Mouse (Mus musculus): Measurements from ENCODE around the gene Zfp747.
"Not testable (repeated sequence)": the region's sequence is repeated elsewhere in the genome, so short reads cannot be mapped to it uniquely, and the experiment has no call there.

Zfp747 gene

DNA sequence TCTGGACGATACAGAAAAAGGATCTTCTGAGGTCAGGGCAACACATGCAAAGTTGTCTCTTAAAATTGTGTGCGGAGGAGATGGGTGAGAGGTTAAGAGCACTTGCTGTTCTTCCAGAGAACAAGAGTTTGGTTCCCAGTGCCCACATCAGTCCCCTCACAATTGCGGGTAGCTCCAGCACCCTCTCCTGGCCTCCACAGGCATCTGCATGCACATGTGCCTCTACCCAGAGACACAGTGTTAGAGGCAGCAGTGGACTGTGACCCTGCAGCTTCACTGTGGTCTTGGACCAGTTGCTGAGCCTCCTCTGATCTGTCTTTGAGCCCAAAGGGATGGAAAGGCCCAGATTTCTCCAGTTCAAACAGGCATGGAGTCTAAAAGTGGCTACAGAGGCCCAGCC, 4.0 kb downstream of the Zfp747 start:
- not testable (repeated sequence) for DNase-seq (ENCODE audit: extremely low read depth, low read depth)

DNA sequence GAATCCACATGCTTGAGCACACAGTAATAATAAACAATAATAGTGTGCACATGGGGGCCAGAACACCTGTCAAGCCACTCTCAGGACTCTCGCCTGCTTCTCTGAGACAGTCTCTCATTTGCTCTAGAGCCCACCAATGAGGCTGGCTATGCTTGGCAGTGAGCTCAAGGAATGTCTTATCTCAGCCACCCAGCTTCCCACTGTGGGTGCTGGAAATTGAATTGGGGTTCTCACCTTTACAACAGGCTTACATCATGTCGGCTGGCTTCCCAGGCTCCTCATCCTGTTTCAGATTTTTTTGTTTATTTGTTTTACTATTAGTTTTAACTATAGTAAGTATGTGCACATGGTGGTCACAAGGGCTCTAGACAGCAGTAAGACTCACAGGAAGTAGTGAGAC, 4.6 kb downstream of the Zfp747 start:
- no peak for DNase-seq (ENCODE audit: extremely low read depth, low read depth)

DNA sequence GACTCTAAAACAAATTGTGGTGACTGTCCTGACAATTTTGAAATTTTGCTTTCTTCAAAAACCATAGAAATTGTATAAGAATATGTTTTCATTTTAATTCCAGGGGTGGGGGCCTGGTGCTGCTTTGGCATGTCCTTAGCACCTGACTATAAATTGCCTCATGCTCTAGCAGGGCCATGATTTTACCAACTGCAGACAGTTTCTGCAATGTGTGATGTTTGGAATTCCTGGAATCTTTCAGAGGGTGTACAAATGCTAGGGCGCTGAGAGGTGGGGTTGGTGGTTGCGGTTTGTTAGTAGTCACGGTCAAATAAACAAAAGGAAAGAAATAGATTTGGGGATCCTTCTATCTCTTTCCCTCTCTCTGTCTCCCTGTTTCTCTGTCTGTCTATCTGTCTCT, 9.6 kb downstream of the Zfp747 start:
- no peak for DNase-seq (ENCODE audit: extremely low read depth, low read depth)

DNA sequence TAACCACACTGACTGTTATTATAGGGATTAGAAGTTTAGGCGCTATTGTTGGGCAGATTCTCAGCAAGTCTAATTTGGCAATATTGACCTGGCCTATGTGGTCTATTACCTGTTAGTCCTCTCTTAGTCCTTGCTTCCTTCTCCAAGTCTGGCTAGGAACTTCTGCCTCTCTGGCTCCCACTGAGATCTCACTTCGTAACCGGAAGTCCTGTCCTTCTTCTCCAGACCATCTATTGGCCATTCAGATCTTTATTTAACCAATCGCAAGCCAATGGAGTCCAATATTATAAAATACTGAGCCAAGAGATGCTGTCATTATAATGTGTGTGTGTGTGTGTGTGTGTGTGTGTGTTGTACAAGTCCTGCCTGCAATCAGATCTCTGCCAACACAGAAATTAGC, 11.7 kb downstream of the Zfp747 start:
- no peak for DNase-seq (ENCODE audit: extremely low read depth, low read depth)

- no peak for DNase-seq (ENCODE audit: extremely low read depth, low read depth)
These were observed 12.4 kb downstream of the Zfp747 start for GRCm38 (mm10) chr7:127363475-127363921.

DNA sequence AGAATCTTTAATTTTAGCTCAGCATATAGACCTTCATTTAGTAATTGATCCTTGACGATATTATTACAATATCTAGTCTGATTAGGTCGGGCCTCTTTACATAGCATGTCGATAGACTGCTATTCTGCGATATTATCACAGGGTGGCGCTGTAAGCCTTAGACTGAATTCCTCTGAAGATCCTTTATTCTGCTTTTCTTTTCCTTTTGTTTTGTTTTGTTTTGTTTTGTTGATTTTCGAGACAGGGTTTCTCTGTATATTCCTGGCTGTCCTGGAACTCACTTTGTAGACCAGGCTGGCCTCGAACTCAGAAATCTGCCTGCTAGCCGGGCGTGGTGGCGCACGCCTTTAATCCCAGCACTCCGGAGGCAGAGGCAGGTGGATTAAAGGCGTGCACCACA, 13.4 kb downstream of the Zfp747 start:
- not testable (repeated sequence) for DNase-seq (ENCODE audit: extremely low read depth, low read depth)

DNA sequence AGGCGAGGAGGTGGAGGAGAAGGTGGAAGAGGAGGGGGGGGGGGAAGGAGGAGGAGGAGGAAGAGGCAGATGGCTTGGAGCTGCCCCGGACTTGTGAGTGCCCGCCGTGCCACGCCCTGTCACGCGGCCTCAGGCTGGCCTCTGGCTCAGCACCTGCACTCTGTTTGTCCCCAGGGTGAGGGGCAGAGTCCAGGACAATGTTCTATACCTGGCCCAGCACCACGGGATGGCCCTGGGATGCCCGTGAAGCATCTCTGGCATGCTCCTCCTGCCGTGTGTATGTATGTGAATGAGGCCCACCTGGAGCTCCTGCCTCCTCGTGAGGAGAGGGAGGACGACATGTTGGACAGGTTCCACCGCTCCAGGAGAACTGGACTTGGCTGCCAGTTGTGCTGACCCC, 14.4 kb downstream of the Zfp747 start:
- DNase-seq (ENCODE audit: extremely low read depth, low read depth) = no peak

GRCm38 (mm10) chr7:127360265-127360664, 15.6 kb downstream of the Zfp747 start:
- DNase-seq (ENCODE audit: extremely low read depth, low read depth) = no peak

- no peak for DNase-seq (ENCODE audit: extremely low read depth, low read depth)
These were observed 17.4 kb downstream of the Zfp747 start for GRCm38 (mm10) chr7:127358472-127358871.

DNA sequence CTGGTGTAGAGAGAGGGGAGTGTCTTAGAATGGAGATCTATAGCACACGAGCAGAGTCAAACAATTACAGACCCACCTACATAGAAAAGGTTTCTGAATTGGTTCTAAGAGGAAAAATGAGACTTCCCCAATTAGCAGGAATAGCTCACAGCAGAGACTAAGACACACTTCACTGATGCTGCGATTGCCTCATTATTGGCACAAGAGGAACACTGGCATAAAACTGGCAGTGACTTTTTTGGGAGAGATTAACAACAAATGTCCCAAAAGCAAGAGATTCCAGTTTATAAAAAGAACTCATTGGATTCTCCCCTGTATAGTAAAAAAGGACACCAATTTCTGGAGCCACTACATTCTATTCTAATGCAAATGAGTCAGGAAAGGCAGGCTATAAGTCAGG, 18.0 kb downstream of the Zfp747 start:
- DNase-seq (ENCODE audit: extremely low read depth, low read depth) = no peak

DNA sequence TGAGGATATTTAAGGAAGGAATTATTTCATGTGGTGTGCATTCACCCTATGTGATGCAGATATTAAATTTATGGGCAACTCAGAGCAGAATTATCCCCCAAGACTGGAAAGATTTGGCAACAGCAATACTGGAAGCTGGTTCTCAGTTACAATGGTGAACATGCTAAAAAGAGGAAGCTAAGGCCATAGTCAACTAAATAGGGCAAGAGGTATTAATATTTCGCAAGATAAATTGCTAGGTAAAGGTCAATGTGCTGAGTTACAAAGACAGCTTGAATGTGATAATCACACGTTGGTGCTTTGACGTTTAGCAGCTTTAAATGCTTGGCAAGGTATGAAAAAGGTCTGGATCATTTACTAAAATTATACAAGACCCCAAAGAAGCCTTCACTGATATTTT, 20.1 kb downstream of the Zfp747 start:
- DNase-seq (ENCODE audit: extremely low read depth, low read depth) = no peak

- DNase-seq (ENCODE audit: extremely low read depth, low read depth) = no peak
These were observed 24.4 kb downstream of the Zfp747 start for GRCm38 (mm10) chr7:127351230-127352004.

DNA sequence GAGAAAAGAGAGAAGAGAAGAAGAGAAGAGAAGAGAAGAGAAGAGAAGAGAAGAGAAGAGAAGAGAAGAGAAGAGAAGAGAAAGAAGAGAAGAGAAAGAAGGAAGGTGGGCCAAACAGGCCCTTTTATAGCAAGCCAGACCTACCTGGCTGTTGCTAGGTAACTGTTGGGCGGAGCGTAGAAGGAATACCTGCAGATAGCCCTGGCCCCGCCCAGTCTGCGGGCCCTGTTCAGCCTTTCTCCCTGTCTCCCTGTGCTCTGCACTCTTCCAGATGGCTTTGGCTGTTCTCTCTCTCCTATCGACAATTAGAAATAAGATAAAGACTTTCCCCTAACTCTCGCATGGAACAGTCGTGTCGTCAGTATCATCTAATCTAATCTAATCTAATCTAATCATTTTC, 29.2 kb downstream of the Zfp747 start:
- no peak for DNase-seq (ENCODE audit: extremely low read depth, low read depth)

DNA sequence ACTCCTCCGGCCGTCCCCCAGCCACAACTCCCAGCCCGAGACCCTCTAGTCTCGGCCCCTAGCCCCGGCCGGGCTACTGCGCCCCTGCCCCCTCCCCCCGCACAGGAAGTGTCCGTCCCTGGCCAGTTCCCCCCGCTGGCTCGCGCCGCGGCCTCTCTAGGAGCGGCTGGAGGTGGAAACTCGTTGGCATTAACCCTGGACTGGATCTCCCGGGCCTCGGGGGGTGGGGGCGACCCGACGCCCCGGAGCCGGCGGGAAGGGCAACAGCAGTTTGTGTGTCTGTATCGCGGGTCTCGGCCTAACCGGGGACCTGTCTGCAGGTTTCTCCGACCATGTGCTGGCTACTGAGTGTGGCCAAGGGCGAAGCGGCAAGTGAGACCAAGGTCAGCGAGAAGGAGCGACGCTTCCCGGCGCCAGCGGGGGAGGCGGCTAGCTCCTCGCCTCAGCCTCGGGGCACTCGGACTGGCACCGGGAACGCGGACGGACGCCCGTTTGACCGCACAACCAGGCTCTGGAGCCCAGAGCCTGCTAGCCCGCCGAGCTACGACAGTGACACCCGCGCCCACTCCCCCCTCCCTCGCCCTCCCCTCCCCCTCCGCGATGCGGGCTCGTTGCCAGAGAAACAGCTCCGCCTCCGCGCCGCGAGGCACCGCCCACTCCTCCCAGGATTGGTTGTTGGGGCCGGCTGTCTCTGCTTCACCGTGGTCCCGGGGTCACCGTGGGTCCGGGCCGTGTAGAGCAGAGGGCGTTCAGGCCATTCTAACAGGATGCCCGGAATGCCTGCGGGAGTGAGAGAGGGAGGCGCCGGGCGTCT, 30.1 kb downstream of the Zfp747 start, which contains the start of gene Zfp768:
Zfp768 (minus strand) TSS at position 78 of the 814 bp plus-strand sequence.
- DNase-seq (ENCODE audit: extremely low read depth, low read depth) = peak; percentile 63

- no peak for DNase-seq (ENCODE audit: extremely low read depth, low read depth)
These were observed 30.8 kb downstream of the Zfp747 start for GRCm38 (mm10) chr7:127345092-127345491.

DNA sequence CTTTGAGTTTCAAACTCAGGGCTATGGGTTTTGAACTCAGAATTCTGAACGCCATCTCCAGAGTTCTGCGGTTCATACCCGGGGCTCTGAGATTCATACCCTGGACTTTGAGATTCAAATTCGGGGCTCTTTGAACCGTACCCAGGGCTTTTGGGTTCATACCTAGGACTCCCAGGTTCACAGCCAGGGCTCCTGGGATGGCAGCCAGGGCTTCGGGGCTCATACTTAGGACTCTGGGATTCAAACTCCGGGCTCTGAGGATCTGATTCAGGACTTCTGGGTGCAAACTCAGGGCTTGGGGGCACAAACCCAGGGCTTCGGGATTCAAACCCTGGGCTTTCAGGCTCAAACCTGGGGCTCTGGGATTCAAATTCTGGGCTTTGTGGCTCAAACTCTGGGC, 31.5 kb downstream of the Zfp747 start:
- DNase-seq (ENCODE audit: extremely low read depth, low read depth) = no peak

GRCm38 (mm10) chr7:127343351-127344019, 32.4 kb downstream of the Zfp747 start:
- DNase-seq (ENCODE audit: extremely low read depth, low read depth) = no peak

DNA sequence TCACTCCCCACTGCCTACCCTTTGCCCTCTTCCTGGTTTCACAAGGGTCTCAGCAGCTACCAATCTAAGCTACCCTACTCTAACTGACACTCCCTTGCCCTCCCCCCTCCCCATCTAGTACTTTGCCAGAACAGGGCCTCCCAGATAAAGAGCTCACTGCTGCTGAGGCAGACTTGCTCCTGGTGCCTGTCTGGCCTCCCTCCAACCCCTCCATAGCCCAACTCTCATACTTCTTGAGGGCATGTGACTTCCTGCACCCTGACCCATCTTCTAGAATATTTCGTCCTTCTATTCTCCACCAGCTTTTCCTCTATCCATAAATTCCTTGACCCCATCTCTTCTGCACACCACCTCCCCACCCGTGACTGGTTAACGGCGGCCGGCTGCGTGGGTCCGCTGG, 33.0 kb downstream of the Zfp747 start:
- no peak for DNase-seq (ENCODE audit: extremely low read depth, low read depth)

DNA sequence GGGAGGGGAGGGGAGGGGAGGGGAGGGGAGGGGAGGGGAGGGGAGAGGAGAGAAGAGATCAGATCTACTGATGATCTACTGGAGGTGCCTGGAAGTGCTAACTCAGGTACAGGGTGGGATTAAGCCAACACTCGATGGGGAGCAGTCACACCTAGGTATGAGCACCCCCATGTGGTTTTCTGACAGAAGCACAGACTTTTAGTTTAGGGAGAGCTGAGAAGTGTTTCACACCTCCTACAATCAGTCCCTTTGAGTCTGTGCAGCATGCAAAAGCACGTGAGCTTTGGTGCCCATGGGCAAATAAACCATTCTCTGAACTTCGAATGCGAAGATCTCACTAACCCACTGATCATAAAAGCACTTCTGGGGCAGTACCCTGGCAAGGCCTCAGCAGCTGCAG, 33.5 kb downstream of the Zfp747 start:
- DNase-seq (ENCODE audit: extremely low read depth, low read depth) = no peak

DNA sequence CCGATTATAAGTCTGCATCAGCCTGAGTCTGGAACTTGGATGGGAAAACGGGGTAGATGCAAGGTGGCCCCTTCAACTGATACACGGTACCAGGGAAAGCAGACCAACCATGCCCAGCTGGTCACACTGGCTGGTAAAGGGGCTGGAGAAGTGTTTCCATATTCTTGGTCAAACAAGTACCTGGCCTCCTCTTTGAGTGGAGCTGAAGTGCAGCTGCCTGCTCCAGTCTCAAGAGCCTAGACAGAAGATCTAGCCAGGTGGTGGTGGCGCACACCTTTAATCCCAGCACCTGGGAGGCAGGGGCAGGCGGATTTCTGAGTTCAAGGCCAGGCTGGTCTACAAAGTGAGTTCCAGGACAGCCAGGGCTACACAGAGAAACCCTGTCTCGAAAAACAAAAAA, 34.0 kb downstream of the Zfp747 start:
- not testable (repeated sequence) for DNase-seq (ENCODE audit: extremely low read depth, low read depth)

DNA sequence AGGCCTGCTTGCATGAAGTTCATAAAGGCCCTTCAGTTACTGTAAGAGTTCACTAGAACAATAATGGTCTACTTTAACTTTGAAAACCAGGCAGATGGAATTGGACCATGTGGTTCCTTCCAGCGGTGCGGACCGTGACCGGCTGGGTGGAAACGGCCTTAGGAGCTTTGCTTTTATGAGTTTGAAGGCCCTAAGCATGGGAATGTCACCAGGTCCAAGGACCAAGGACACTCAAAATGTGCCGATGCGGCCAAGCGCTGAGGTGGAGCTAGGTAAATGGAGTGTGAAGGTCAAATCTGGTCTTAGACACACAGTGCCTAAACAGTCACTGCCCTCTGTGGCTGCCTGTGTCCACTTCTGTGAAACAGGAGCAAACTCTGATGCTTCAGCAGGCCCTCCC, 34.5 kb downstream of the Zfp747 start:
- no peak for DNase-seq (ENCODE audit: extremely low read depth, low read depth)

DNA sequence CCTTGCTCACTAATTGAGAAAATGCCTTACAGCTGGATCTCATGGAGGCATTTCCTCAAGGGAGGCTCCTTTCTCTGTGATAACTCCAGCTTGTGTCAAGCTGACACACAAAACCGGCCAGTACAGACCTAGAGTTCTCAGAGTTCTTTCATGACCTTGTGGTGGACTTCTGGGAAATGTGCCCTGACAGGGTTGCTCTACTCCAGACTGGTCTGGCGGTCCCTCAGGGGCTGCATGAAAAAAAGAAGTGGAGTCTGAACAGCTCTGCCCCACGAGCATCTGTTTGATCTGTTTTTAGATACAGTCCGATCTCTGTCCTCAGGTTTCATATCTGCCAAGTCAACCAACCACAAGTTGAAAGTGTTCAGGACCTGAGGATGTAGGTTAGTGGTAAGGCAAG, 38.2 kb downstream of the Zfp747 start:
- no peak for DNase-seq (ENCODE audit: extremely low read depth, low read depth)

Data from MEL-GATA-1-ER (cell line).